Mouse (Mus musculus): ENCODE measurements around the gene Ppcs. TPM values are rescaled to one million over a fixed set of nuclear protein-coding genes. Genes with fewer than 3 reads are reported as not detected.
A peak's percentile ranks its signal among the peaks of the same experiment; 100 is the strongest.

The Ppcs gene
- polyA plus RNA-seq, 1 experiment = 27.8 TPM

DNA sequence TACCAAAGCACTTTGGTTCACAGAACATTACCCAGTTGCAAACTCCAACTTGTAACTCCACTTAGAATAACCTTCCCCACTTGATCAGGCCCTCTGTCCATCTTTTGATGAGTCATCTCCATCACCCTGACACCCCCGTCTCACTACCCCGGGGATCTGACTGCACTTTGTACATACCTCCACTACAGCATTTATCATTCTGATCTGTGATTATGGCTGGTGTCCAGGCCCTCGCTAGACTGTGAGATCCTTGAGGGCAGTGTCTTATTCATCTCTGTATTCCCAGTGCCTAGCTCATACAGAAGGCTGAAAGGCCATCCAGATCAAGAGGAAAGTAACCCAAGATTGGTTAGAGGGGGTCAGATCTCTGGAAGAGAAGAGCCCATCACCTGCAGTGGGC lies 1.0 kb downstream of the Ppcs start:
- DNase-seq = peak; percentile 23

DNA sequence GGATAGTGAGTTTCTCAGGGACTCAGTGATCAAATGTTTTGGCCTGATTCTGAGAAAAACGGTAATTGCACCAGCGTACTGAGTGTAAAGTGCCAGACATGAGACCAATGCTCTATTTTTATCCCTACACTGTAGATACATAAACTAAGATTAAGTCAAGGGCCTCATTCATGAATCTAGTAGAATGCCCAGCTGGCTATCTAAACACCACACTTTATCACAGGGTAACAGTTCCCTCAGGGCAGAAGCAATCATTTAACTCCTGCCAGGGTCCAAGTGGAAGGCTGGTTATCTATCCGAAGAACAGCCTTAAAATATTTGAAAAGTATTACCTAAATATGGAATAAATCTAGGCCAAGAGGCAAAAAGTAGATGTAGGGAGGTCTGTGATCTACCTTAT lies 4.3 kb downstream of the Ppcs start:
- TF ChIP-seq POLR2A (IDR thresholded peaks at IDR 0.05; ENCODE audit: low read depth, low read length) (no peak), CTCF (conservative IDR thresholded peaks at IDR 0.05; ENCODE audit: insufficient read depth, insufficient read length, low read depth, low read length) (no peak)
- 88% methylated on average over 3 of the region's 3 CpGs for WGBS
- H3K27ac ChIP-seq (ENCODE audit: insufficient read depth, low read depth, low read length) = no peak overlapping the region
- H3K36me3 ChIP-seq (ENCODE audit: control insufficient read depth, insufficient read depth, low read length) = no peaks in the 10 kb centered on the region
- no peaks in the 10 kb centered on the region for H3K27me3 ChIP-seq (replicated peaks; ENCODE audit: control insufficient read depth, insufficient read depth, low read length)
- peaks cover 6% of the 10 kb centered on the region; the same call in 1 of the 2 replicates for H3K4me1 ChIP-seq (ENCODE audit: control insufficient read depth, insufficient read depth, low read length)
- no peak for DNase-seq
- no peak overlapping the region for H3K4me3 ChIP-seq (ENCODE audit: insufficient read depth, low read depth, low read length)

More for the DNA sequence above, 1.0 kb downstream of the Ppcs start:
- TF ChIP-seq CTCF (conservative IDR thresholded peaks at IDR 0.05; ENCODE audit: insufficient read depth, insufficient read length, low read depth, low read length) = no peak
- TF ChIP-seq POLR2A (IDR thresholded peaks at IDR 0.05; ENCODE audit: low read depth, low read length) = no peak
- no peak overlapping the region for H3K27ac ChIP-seq (ENCODE audit: insufficient read depth, low read depth, low read length)
- WGBS = 17% methylated on average over 3 of the region's 3 CpGs
- peak overlapping the region; percentile 78 for H3K4me3 ChIP-seq (ENCODE audit: insufficient read depth, low read depth, low read length)
- H3K4me1 ChIP-seq (ENCODE audit: control insufficient read depth, insufficient read depth, low read length) = peaks cover 15% of the 10 kb centered on the region; the same call in 1 of the 2 replicates
- no peaks in the 10 kb centered on the region for H3K36me3 ChIP-seq (ENCODE audit: control insufficient read depth, insufficient read depth, low read length)
- H3K27me3 ChIP-seq (replicated peaks; ENCODE audit: control insufficient read depth, insufficient read depth, low read length) = no peaks in the 10 kb centered on the region

DNA sequence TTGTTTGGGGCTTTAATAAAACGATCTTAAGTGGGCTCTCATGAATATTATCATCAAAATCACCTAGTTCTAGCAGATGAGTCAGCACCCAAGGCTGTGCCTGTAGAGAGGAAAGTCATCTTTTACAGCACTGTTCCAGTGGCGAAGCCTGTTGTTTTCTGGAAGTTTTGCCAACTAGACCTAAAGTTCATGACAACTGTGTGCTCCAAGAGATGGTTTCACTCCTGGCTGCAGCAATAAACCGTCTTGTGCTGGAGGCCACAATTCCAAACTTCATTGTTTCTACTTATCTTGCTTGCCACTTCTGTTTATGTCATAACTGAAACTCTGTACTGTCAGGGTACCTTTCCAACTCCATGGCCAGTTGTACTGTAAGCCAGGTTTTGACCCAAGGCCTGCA lies 5.0 kb downstream of the Ppcs start:
- Histone ChIP-seq H3K27me3 (replicated peaks; ENCODE audit: control insufficient read depth, insufficient read depth, low read length) (no peaks in the 10 kb centered on the region), H3K36me3 (ENCODE audit: control insufficient read depth, insufficient read depth, low read length) (no peaks in the 10 kb centered on the region), H3K27ac (ENCODE audit: insufficient read depth, low read depth, low read length) (no peak overlapping the region), H3K4me3 (ENCODE audit: insufficient read depth, low read depth, low read length) (no peak overlapping the region), H3K4me1 (ENCODE audit: control insufficient read depth, insufficient read depth, low read length) (peaks cover 6% of the 10 kb centered on the region; the same call in 1 of the 2 replicates)
- TF ChIP-seq POLR2A (IDR thresholded peaks at IDR 0.05; ENCODE audit: low read depth, low read length) (no peak), CTCF (conservative IDR thresholded peaks at IDR 0.05; ENCODE audit: insufficient read depth, insufficient read length, low read depth, low read length) (no peak)
- WGBS = 71% methylated on average over 3 of the region's 3 CpGs
- DNase-seq = no peak

DNA sequence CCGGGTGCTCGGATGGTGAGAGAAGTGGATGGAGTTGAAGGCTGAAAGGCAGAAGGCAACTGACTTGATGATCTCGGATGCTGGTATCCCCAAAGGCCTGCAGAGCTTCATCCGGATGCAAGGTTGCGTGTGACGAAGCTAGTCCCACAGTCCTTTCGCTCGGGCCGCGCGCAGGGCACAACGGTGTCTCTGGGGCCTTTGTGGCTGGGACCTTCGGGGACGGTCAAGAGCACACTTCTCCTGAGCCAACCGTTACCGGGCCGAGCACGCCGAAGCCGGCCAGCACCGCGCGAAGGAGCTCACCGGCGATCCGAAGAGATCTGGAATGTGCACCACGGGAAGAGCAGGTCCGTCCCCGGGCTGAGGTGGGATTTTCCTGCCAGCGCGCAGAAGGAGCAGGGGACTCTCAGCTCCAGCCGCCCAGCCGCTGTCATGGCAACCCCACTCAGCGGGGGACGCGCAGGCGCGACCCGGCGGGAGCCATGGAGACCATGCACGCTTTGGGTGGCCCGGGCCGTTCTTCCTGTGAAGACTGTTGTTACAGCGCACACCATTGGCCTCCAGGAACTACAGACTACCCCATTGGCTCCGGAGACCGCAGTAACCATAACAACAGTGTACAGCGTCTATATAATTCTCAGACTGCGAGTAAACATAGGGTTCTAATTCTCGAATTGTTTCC lies 7.0 kb downstream of the Ppcs start, which contains the start of gene Ccdc30:
Gene Ccdc30, minus strand, starts transcription at position 450 of the 682 bp plus-strand sequence.
- Histone ChIP-seq H3K4me1 (ENCODE audit: control insufficient read depth, insufficient read depth, low read length) (no peaks in the 10 kb centered on the region; the same call in 1 of the 2 replicates), H3K27ac (ENCODE audit: insufficient read depth, low read depth, low read length) (no peak within 1 kb of the TSS), H3K27me3 (replicated peaks; ENCODE audit: control insufficient read depth, insufficient read depth, low read length) (no peaks in the 10 kb centered on the region), H3K36me3 (ENCODE audit: control insufficient read depth, insufficient read depth, low read length) (no peaks in the 10 kb centered on the region), H3K4me3 (ENCODE audit: insufficient read depth, low read depth, low read length) (peak within 1 kb of the TSS; percentile 88)
- peak; percentile 97 for DNase-seq
- TF ChIP-seq CTCF (conservative IDR thresholded peaks at IDR 0.05; ENCODE audit: insufficient read depth, insufficient read length, low read depth, low read length) = no peak
- no peak for TF ChIP-seq POLR2A (IDR thresholded peaks at IDR 0.05; ENCODE audit: low read depth, low read length)
- under 1% methylated on average over 49 of the region's 49 CpGs for WGBS

DNA sequence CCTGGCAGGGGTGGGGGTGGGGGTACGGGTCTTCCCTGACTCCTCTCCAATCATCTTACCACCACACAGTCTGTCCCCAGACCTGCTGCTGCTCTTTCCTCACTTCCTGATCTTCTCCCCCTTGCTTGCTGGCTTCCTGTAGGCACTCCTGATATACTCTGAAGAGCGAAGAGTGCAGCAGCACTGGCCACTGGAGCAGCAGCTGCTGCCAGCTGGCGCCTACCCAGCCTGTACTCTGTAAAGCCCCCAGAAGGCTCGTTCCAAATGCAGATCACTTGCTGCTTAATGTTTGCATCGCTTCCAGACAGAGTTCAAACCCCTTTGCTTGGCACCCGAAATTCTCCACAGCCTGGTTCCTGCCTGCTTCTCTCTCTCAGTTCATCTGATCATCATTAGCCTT lies 9.4 kb downstream of the Ppcs start:
- Histone ChIP-seq H3K27me3 (replicated peaks; ENCODE audit: control insufficient read depth, insufficient read depth, low read length) (no peaks in the 10 kb centered on the region), H3K4me3 (ENCODE audit: insufficient read depth, low read depth, low read length) (no peak overlapping the region), H3K4me1 (ENCODE audit: control insufficient read depth, insufficient read depth, low read length) (no peaks in the 10 kb centered on the region; the same call in 1 of the 2 replicates), H3K27ac (ENCODE audit: insufficient read depth, low read depth, low read length) (no peak overlapping the region), H3K36me3 (ENCODE audit: control insufficient read depth, insufficient read depth, low read length) (no peaks in the 10 kb centered on the region)
- WGBS = 58% methylated on average over 6 of the region's 6 CpGs
- TF ChIP-seq POLR2A (IDR thresholded peaks at IDR 0.05; ENCODE audit: low read depth, low read length) = no peak
- DNase-seq = no peak

GRCm38 (mm10) chr4:119411877-119412650 lies 10.2 kb downstream of the Ppcs start:
- H3K27ac ChIP-seq (ENCODE audit: insufficient read depth, low read depth, low read length) = no peak overlapping the region
- no peak for DNase-seq
- no peaks in the 10 kb centered on the region for H3K36me3 ChIP-seq (ENCODE audit: control insufficient read depth, insufficient read depth, low read length)
- H3K4me3 ChIP-seq (ENCODE audit: insufficient read depth, low read depth, low read length) = no peak overlapping the region
- H3K4me1 ChIP-seq (ENCODE audit: control insufficient read depth, insufficient read depth, low read length) = no peaks in the 10 kb centered on the region; the same call in 1 of the 2 replicates
- no peak for TF ChIP-seq POLR2A (IDR thresholded peaks at IDR 0.05; ENCODE audit: low read depth, low read length)
- no peak for TF ChIP-seq CTCF (conservative IDR thresholded peaks at IDR 0.05; ENCODE audit: insufficient read depth, insufficient read length, low read depth, low read length)
- 76% methylated on average over 12 of the region's 12 CpGs for WGBS
- H3K27me3 ChIP-seq (replicated peaks; ENCODE audit: control insufficient read depth, insufficient read depth, low read length) = no peaks in the 10 kb centered on the region

DNA sequence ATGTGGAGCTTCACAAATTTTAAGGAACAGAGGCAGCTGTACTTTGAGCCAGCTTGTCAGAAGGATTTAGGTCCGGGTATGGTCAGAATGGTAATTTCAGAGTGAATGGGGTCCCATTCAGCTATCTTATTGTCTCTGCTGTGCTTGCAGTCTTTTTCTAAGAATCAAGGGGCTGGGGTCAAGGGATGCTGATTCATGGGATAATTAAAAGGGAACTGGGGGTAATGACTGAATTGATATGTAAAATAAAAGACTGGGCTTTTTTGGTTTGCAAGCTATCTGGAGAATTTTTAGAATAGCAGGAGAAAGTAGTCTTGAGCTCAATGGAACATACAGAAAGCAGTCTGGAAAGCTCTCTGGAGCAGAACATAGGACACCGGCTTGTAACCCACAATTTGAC lies 18.8 kb downstream of the Ppcs start:
- no peak for DNase-seq
- WGBS = 93% methylated on average over 2 of the region's 2 CpGs
- Histone ChIP-seq H3K4me1 (ENCODE audit: control insufficient read depth, insufficient read depth, low read length) (no peaks in the 10 kb centered on the region), H3K27ac (ENCODE audit: insufficient read depth, low read depth, low read length) (no peak overlapping the region), H3K27me3 (replicated peaks; ENCODE audit: control insufficient read depth, insufficient read depth, low read length) (no peaks in the 10 kb centered on the region; the same call in 1 of the 2 replicates), H3K36me3 (ENCODE audit: control insufficient read depth, insufficient read depth, low read length) (peaks cover 3% of the 10 kb centered on the region; the same call in 1 of the 2 replicates), H3K4me3 (ENCODE audit: insufficient read depth, low read depth, low read length) (no peak overlapping the region)
- TF ChIP-seq POLR2A (IDR thresholded peaks at IDR 0.05; ENCODE audit: low read depth, low read length) (no peak), CTCF (conservative IDR thresholded peaks at IDR 0.05; ENCODE audit: insufficient read depth, insufficient read length, low read depth, low read length) (no peak)
